Mouse (Mus musculus) heart, embryonic 15.5 days (tissue): ENCODE measurements around the gene Ap3b1. TPM values are rescaled to one million over a fixed set of nuclear protein-coding genes. Genes with fewer than 3 reads are reported as not detected.

Experiments used
- ATAC-seq: fragments of 200-750 bp; cut with Nextera tagmentation; replicated peaks from 2 replicates; pipeline ENCODE4 v1.8.0; 2017; ENCODE audit warnings: low read depth, moderate TSS enrichment; ENCODE audit not compliant: insufficient number of reproducible peaks, insufficient read depth, low FRiP score
- H3K27ac ChIP-seq: fragments of 300-500 bp; sonication (generic); 2 replicates; pipeline ENCODE4 v1.5.1; 2015; ENCODE audit warnings: mild to moderate bottlenecking, inconsistent platforms
- H3K27me3 ChIP-seq: fragments of 300-500 bp; sonication (generic); 2 replicates; pipeline ENCODE4 v1.6.1; 2015; ENCODE audit warnings: inconsistent platforms
- H3K36me3 ChIP-seq: fragments of 300-500 bp; sonication (generic); 2 replicates; pipeline ENCODE4 v1.6.1; 2015; ENCODE audit warnings: mild to moderate bottlenecking, inconsistent platforms
- H3K4me1 ChIP-seq: fragments of 300-500 bp; sonication (generic); replicated peaks from 2 replicates; pipeline ENCODE4 v1.6.1; 2015; ENCODE audit warnings: inconsistent platforms
- H3K4me2 ChIP-seq: fragments of 300-500 bp; sonication (generic); 2 replicates; pipeline ENCODE4 v1.6.1; 2015; ENCODE audit warnings: inconsistent platforms, mild to moderate bottlenecking, moderate library complexity
- H3K4me3 ChIP-seq: fragments of 300-500 bp; sonication (generic); 2 replicates; pipeline ENCODE4 v1.5.1; 2015; ENCODE audit warnings: mild to moderate bottlenecking, inconsistent platforms
- H3K9ac ChIP-seq: fragments of 300-500 bp; sonication (generic); 2 replicates; pipeline ENCODE4 v1.6.1; 2015; ENCODE audit warnings: mild to moderate bottlenecking, inconsistent platforms
- H3K9me3 ChIP-seq: fragments of 300-500 bp; sonication (generic); replicated peaks from 2 replicates; pipeline ENCODE4 v1.6.1; 2016; ENCODE audit warnings: inconsistent platforms
- WGBS: fragments of 180-500 bp; shearing (Covaris S2); methylation state at CpG from one replicate; pipeline ENCODE4 v1.1.7; 2015; ENCODE audit warnings: mixed read lengths; 5-methylcytosine and 5-hydroxymethylcytosine counted together
- polyA plus RNA-seq: library from polyadenylated mRNA; unstranded; fragments of >200 nt; fragmentation: Nextera tagmentation; extraction: Ambion mirVana; gene quantifications from 2 replicates; pipeline ENCODE4 v1.2.1, GENCODE M21; 2015

Ap3b1 gene
- polyA plus RNA-seq, 1 experiment from 2014 or later: 29.1 TPM

DNA sequence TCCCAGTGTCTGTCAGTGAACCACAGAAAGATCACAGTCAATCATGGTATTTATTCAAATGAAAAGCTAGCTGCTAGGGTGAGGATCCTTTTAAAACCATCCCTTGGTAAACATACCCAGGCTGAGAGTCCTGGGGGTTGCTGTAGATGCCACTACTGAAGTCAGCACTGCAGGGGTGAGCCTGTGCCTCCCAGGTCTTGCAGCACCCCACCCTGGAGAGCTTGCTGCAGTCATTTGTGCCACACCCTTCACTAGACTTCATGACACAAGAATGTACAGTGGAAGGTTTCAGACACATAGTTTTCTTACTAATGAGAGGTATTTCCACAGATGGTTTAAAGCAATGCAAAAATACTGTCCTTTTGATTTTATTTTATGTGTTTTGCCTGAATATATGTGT lies 156.2 kb downstream of the Ap3b1 start:
- Histone ChIP-seq H3K36me3 (peaks cover 4% of the 10 kb centered on the region; the same call in 1 of the 2 replicates), H3K4me2 (no peak overlapping the region), H3K9ac (no peak overlapping the region), H3K27me3 (no peaks in the 10 kb centered on the region), H3K4me1 (peaks cover 28% of the 10 kb centered on the region), H3K4me3 (no peak overlapping the region), H3K27ac (no peak overlapping the region), H3K9me3 (no peaks in the 10 kb centered on the region)
- ATAC-seq: no peak

DNA sequence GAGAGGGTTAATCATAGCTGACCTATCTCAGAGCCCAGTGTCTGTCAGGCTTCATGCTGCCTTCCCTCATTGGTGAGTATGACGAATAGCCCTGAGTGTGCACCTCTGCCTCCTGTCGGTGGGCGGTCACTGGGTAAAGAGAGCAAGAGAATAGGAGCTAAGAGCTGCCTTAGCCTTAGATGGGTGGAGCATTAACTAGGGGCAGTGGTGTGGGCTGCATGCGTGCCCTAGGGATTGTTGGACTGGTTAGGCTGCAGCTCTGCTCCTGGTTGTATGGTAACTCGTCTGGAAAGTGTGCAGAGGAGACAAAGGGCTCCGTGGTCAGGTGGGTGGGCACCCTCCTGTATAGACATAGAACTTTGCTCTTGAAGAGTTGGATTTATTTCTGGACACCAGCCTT lies 157.8 kb downstream of the Ap3b1 start:
- no peak overlapping the region for H3K4me3 ChIP-seq
- peaks cover 29% of the 10 kb centered on the region for H3K4me1 ChIP-seq
- no peak for ATAC-seq
- no peak overlapping the region for H3K27ac ChIP-seq
- H3K9me3 ChIP-seq: no peaks in the 10 kb centered on the region
- H3K36me3 ChIP-seq: no peaks in the 10 kb centered on the region; the same call in 1 of the 2 replicates
- H3K9ac ChIP-seq: no peak overlapping the region
- H3K4me2 ChIP-seq: no peak overlapping the region
- WGBS: 75% methylated on average over 6 of the region's 6 CpGs
- H3K27me3 ChIP-seq: no peaks in the 10 kb centered on the region

DNA sequence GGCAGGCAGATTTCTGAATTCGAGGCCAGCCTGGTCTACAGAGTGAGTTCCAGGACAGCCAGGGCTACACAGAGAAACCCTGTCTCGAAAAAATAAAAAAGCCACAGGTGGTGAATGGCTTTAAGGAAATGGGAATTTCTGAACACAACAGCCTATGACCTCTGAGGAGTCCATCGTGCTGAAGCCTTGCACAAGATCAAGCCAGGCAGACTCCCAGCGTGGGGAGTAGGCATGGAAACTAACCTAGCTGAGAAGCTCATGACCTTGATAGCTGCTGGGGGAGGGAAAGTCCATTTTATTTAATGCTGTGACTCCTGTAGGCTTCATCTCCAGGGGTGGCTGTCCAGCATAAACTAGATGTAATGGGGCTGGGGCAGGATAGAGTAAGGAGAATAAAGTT lies 159.4 kb downstream of the Ap3b1 start:
- Histone ChIP-seq H3K27ac (no peak overlapping the region), H3K36me3 (no peaks in the 10 kb centered on the region; the same call in 1 of the 2 replicates), H3K27me3 (no peaks in the 10 kb centered on the region), H3K9ac (no peak overlapping the region), H3K9me3 (no peaks in the 10 kb centered on the region), H3K4me3 (no peak overlapping the region), H3K4me2 (no peak overlapping the region), H3K4me1 (peaks cover 29% of the 10 kb centered on the region)
- ATAC-seq: no peak
- 82% methylated on average over 4 of the region's 4 CpGs for WGBS

DNA sequence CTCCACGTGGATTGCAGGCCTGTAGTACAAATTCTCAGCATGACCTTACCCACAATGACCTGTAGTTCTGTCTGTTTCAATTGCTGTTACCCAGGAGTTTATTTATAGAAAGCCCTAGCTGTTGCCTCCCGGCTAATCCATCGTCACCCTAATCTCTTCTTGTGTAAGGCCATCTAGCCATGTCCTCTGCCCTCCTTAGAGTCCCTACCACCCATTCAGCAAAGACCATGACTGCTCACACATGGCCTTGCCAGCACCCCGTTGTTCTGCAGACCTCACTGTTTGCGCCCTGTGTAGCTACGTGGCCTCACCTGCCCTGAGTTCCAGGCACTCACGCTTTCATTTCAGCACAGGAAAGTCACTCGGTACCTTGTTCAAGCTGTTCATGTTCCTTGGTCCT lies 160.5 kb downstream of the Ap3b1 start:
- 0 out of 2 replicates have a peak overlapping the region, but pooled peaks have one; percentile 27 for H3K4me2 ChIP-seq
- ATAC-seq: 0 out of 2 replicates have a peak, but pooled peaks have one; percentile 53
- H3K36me3 ChIP-seq: no peaks in the 10 kb centered on the region; the same call in 1 of the 2 replicates
- 60% methylated on average over 8 of the region's 8 CpGs for WGBS
- peaks cover 22% of the 10 kb centered on the region for H3K4me1 ChIP-seq
- no peak overlapping the region for H3K4me3 ChIP-seq
- H3K9ac ChIP-seq: no peak overlapping the region
- H3K27me3 ChIP-seq: no peaks in the 10 kb centered on the region
- H3K9me3 ChIP-seq: no peaks in the 10 kb centered on the region
- H3K27ac ChIP-seq: peak overlapping the region; percentile 82

DNA sequence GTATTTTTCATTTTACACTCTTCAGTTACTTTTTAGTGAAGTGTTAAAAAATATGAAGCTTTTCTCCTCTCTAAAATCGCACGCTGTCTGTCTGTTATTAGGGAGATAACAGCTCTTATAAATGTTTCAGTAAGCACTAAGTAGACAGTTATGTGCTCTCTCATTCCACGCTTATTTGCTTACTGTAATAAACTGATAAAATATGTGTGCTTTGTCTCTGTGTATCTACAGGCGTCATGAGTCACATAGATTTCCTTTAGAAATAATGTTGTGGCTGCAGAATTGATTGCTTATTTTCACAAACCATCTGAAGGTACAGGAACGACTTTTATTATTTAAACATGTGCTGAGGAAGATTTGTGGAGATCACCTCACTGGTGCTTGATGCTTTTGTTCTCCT lies 164.5 kb downstream of the Ap3b1 start:
- no peaks in the 10 kb centered on the region for H3K36me3 ChIP-seq
- ATAC-seq: no peak
- no peak overlapping the region for H3K27ac ChIP-seq
- WGBS: 55% methylated on average over 5 of the region's 5 CpGs
- peaks cover 26% of the 10 kb centered on the region for H3K4me1 ChIP-seq
- no peak overlapping the region for H3K9ac ChIP-seq
- no peak overlapping the region for H3K4me3 ChIP-seq
- no peak overlapping the region for H3K4me2 ChIP-seq
- no peaks in the 10 kb centered on the region for H3K27me3 ChIP-seq
- no peaks in the 10 kb centered on the region for H3K9me3 ChIP-seq

DNA sequence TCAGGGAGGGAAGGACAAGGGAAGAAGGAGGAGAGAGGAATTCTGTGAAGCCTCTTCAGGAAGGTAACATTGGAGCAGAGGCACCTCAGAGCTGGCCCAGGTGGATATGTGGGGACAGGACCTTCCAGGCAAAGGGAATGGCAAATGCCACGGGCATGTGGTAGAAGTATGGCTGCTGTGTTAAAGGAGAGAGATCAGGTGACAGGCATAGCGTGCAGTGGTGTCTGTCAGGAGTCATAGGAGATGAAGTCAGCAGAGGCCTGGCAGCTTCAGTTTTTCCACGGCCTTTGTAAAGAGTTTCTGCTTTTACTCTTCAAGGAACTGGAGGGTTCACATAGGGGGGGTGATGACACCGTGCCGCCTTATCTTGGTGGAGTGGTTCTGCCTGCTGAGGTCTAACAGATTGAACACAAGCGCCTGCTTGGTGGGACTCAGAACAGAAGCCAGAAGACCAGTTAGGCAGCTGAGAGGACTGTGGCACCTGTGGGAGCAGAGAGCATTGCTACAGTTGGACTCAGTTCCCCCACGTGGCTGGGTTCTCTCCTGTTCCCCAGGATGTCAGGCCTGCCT lies 166.0 kb downstream of the Ap3b1 start:
- H3K27ac ChIP-seq: peak overlapping the region; percentile 47

DNA sequence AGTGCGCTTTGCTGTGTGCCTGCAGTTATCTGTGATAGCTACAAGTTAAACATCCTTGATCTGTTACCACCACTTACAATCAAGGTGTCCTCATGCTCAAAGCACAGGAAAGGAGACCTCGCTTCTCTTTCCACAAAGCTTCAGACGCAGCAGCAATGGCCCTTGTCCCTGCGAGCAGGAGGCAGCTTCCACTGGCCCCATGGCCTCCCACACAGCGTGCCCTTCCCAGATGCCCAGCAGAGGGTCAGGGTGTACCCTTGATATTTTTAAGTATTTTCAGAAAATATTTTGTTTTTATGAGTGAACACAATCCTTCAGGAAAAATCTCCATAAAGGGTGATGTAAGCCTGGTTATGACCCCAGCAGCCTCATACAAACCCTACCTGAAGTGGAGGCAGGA lies 170.4 kb downstream of the Ap3b1 start:
- WGBS: 91% methylated on average over 5 of the region's 5 CpGs
- ATAC-seq: no peak

More for the DNA sequence above, 166.0 kb downstream of the Ap3b1 start:
- H3K27me3 ChIP-seq: no peaks in the 10 kb centered on the region
- WGBS: 32% methylated on average over 7 of the region's 7 CpGs
- peaks cover 11% of the 10 kb centered on the region for H3K4me1 ChIP-seq
- no peak for ATAC-seq
- H3K4me2 ChIP-seq: no peak overlapping the region
- no peak overlapping the region for H3K4me3 ChIP-seq
- H3K36me3 ChIP-seq: 0 out of 2 replicates have a peak, but pooled peaks cover 6% of the 10 kb centered on the region
- no peak overlapping the region for H3K9ac ChIP-seq
- no peaks in the 10 kb centered on the region for H3K9me3 ChIP-seq

DNA sequence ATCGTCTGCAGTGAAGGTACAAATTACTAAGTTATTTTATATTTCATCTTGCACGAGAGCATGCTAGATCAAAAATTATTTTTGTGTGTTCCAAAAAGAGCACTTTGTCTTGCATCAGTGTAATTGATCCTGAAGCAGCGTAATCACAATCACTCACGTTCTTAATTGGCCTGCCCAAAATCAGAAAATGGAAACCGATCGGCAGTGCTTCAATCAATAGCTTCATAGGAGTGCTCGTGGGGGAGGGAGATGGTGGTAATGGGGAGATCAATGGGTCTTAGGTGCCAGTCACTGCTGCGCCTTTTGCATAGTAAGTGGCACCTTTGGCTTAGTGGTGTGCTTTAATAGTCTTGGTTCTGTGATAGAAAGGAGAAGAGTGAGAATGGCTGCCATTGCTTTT lies 174.8 kb downstream of the Ap3b1 start:
- 91% methylated on average over 8 of the region's 8 CpGs for WGBS
- Histone ChIP-seq H3K4me3 (no peak overlapping the region), H3K4me2 (no peak overlapping the region), H3K4me1 (no peaks in the 10 kb centered on the region), H3K9me3 (no peaks in the 10 kb centered on the region), H3K9ac (no peak overlapping the region), H3K27me3 (no peaks in the 10 kb centered on the region), H3K36me3 (peaks cover 9% of the 10 kb centered on the region; the same call in 1 of the 2 replicates), H3K27ac (no peak overlapping the region)
- ATAC-seq: no peak

More for the DNA sequence above, 170.4 kb downstream of the Ap3b1 start:
- no peak overlapping the region for H3K27ac ChIP-seq
- H3K4me2 ChIP-seq: no peak overlapping the region
- no peaks in the 10 kb centered on the region for H3K9me3 ChIP-seq
- no peaks in the 10 kb centered on the region for H3K27me3 ChIP-seq
- H3K9ac ChIP-seq: no peak overlapping the region
- peaks cover 9% of the 10 kb centered on the region; the same call in 1 of the 2 replicates for H3K36me3 ChIP-seq
- peaks cover 7% of the 10 kb centered on the region for H3K4me1 ChIP-seq
- H3K4me3 ChIP-seq: no peak overlapping the region

DNA sequence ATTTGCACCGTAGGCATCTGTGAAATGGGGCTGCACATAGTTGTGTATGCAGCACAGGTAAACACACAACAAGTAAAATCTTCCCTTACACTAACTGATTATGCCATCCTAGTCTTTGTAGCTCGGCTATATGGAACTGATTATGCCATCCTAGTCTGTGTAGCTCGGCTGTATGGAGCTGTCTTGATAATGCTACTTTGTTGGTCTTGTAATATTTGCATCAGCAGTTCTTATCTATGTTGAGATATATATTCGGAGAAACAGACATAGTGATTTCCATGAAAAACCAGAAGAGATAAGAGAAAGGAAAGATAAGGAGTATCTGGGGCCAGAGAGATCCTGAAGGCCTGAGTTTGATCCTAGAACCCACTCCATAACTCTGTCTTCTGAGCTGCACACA lies 178.6 kb downstream of the Ap3b1 start:
- no peaks in the 10 kb centered on the region; the same call in 1 of the 2 replicates for H3K36me3 ChIP-seq
- H3K9me3 ChIP-seq: no peaks in the 10 kb centered on the region
- H3K27ac ChIP-seq: no peak overlapping the region
- no peak overlapping the region for H3K4me2 ChIP-seq
- H3K4me1 ChIP-seq: no peaks in the 10 kb centered on the region
- WGBS: 67% methylated on average over 4 of the region's 4 CpGs
- ATAC-seq: no peak
- no peak overlapping the region for H3K4me3 ChIP-seq
- H3K9ac ChIP-seq: no peak overlapping the region
- no peaks in the 10 kb centered on the region for H3K27me3 ChIP-seq

DNA sequence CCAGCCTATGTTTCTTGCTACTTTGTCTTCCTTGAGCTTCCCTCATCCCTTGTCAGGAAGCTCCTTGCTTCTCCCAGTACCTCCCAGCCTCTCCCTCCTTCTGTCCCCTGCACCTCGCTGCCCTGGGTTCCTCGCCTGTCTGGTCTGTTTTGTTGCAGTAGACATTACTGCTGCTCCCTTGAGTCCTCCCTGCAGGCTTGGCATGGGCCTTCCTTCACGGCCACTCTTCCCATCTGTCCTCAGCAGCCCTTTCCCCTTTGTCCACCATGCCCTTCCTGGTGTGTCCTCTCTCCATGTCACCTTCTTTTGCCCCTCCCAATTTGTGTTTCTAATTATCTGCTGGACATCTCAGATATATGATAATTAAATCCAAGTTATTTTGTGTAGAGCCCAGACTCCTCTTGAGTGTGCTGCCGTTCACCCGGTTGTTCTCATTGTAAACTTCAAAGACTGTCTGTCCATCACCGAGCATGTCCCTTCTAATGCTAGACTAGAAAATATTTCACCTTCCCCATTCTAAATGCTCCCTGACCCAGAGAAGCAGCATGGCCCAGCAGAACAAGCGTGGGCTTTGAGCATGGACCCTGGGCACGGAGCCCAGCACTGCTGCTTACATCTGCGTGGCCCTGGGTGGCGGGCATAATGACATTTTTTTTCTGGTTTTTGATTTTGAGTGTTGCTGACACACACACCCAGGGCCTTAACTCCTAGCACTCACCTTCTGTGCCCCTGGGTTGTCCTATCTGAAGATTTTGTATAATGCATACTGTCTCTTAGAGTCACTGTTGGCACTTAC lies 181.3 kb downstream of the Ap3b1 start:
- no peak overlapping the region for H3K9ac ChIP-seq
- H3K4me2 ChIP-seq: no peak overlapping the region
- H3K27me3 ChIP-seq: no peaks in the 10 kb centered on the region
- H3K27ac ChIP-seq: no peak overlapping the region
- ATAC-seq: no peak
- 0 out of 2 replicates have a peak, but pooled peaks cover 3% of the 10 kb centered on the region for H3K4me1 ChIP-seq
- H3K9me3 ChIP-seq: no peaks in the 10 kb centered on the region
- H3K4me3 ChIP-seq: no peak overlapping the region
- no peaks in the 10 kb centered on the region; the same call in 1 of the 2 replicates for H3K36me3 ChIP-seq
- 82% methylated on average over 10 of the region's 10 CpGs for WGBS

DNA sequence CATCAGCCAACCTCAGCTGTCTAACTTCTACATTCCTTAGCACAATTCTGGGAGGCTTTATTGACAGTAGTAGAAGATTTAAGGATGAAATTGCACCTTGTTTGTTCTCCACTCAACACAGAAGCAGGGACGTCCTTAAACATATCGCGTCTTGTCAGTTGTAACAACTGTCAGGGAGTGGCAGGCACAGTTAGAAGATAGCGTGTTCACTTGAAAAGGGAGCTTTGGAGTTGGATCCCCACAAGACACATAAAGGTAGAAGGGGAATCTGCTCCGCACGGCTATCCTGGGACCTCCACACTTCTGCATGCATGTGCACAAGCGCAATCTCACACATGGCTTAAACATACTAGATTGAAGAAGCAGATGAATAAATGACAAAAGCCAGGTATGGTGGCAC lies 183.3 kb downstream of the Ap3b1 start:
- Histone ChIP-seq H3K4me2 (no peak overlapping the region), H3K36me3 (no peaks in the 10 kb centered on the region; the same call in 1 of the 2 replicates), H3K9ac (no peak overlapping the region), H3K4me1 (0 out of 2 replicates have a peak, but pooled peaks cover 3% of the 10 kb centered on the region), H3K4me3 (no peak overlapping the region), H3K9me3 (no peaks in the 10 kb centered on the region), H3K27ac (no peak overlapping the region), H3K27me3 (no peaks in the 10 kb centered on the region)
- no peak for ATAC-seq
- 82% methylated on average over 7 of the region's 7 CpGs for WGBS
